In the genomic region with DNA sequence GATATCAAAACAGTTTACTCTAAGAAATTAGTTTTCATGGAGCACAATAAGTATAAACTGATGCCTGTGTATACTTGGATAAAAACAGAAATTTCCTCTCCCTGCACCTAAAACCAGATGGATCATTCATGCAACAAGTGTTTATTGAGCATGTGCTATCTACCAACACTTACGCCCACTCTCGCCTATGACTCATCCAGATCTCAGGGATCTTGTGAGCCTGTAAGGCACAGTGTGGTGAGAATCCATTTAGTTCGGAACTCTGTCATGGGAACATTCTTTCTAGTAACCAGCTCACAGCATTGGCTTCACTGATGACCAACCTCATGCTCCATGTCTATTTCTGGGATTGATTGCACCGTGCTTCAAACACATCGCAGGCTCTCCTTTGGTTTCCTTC, we compare ENCODE assay signal across 13 mouse cellular contexts. TPM values are rescaled to one million over a fixed set of nuclear protein-coding genes. Genes with fewer than 3 reads are reported as not detected.
DNase-seq lines count a peak whose midpoint lies in the region.
"Had no signal": no experiment of that assay in that cellular context is flagged by ENCODE, and none has a peak within 500 bp of the region (broad histone marks: within the 10 kb centered on the region; RNA-seq: fewer than 3 reads in every experiment).

No protein-coding gene starts in this region.

- intact Hi-C loops in left cerebral cortex, postnatal 14 days (cut with DNase I): no loop called here

- peak; percentile 75 for DNase-seq in layer of hippocampus, adult 11-12 months (ENCODE audit: low spot score)
- DNase-seq in layer of hippocampus, postnatal 10 days (ENCODE audit: low spot score in 2 of 2): no peak
- DNase-seq in right cerebral cortex, postnatal 25 days: peak; percentile 34
- DNase-seq in right cerebral cortex, postnatal 14 days: no peak
- DNase-seq in left cerebral cortex, postnatal 14 days (ENCODE audit: low spot score in 2 of 2): peak; percentile 28 to 76
- no peak for DNase-seq in gastrocnemius, postnatal 4 days (ENCODE audit: low spot score in 2 of 2)
- no peak for DNase-seq in adrenal gland, adult (ENCODE audit: inconsistent age in 2 of 2, low spot score in 1 of 2)
- DNase-seq: adrenal gland, postnatal 25 days; cerebellum, adult 18-20 months; cerebellum, postnatal 36 days; gastrocnemius, postnatal 25 days; kidney, adult 11 months; lung, postnatal 4 days had no signal

RNA-seq across cellular contexts. Expression of a gene that starts 58.8 kb away (rescaled TPM):
- 10 to 100 TPM; 50.1 to 50.2 TPM for total RNA-seq in layer of hippocampus, postnatal 10 days (2021)
- 10 to 100 TPM; 51.7 to 57.5 TPM for total RNA-seq in left cerebral cortex, postnatal 14 days (2021)
- total RNA-seq in gastrocnemius, postnatal 4 days (2021): 10 to 100 TPM; 30.2 to 31.2 TPM

Comparison
In these comparisons a context has a peak if more than half of its experiments do, and no peak if none do; other contexts are left out.
1. DNase-seq: peak in layer of hippocampus, adult 11-12 months (single experiment), right cerebral cortex, postnatal 25 days (single experiment) and left cerebral cortex, postnatal 14 days (2 of 2); none in layer of hippocampus, postnatal 10 days (0 of 2), right cerebral cortex, postnatal 14 days (single experiment), gastrocnemius, postnatal 4 days (0 of 2) and adrenal gland, adult (0 of 2).